Mouse (Mus musculus) megakaryocyte-erythroid progenitor cell, adult 5-6 weeks (primary cell): ENCODE results near the gene Ppp1r14a. TPM values are rescaled to one million over a fixed set of nuclear protein-coding genes. Genes with fewer than 3 reads are reported as not detected.

Experiments used
- total RNA-seq, 2 experiments: library from RNA; stranded (forward) in 1 of 2; stranded (reverse) in 1 of 2; fragments of 200-1000, 215-1000 nt in 1 of 2; fragments of >200 nt in 1 of 2; fragmentation: Nextera tagmentation in 1 of 2; gene quantifications; 2 replicates each; pipeline ENCODE4 v1.2.3; 2014 to 2017

Gene Ppp1r14a
- total RNA-seq, 2 experiments from 2014 or later = not detected

Other genes with a start within 250 kb of the Ppp1r14a start
- gene Ryr1, start 164.1 kb upstream of the Ppp1r14a start, total RNA-seq (2014; fragmentation: Nextera tagmentation) = 0.07 and 0.84 TPM in 2 replicates
- gene Ryr1, start 164.1 kb upstream of the Ppp1r14a start, total RNA-seq (2017) = 0.34 TPM in 1 of 2 replicates, not detected in the other
- gene Rasgrp4, start 154.5 kb upstream of the Ppp1r14a start, total RNA-seq (2014; fragmentation: Nextera tagmentation) = not detected in 2 replicates
- gene Rasgrp4, start 154.5 kb upstream of the Ppp1r14a start, total RNA-seq (2017) = 0.66 TPM in 1 of 2 replicates, not detected in the other
- 15.4 and 21.1 TPM in 2 replicates for gene Fam98c, start 133.1 kb upstream of the Ppp1r14a start, total RNA-seq (2014; fragmentation: Nextera tagmentation)
- gene Fam98c, start 133.1 kb upstream of the Ppp1r14a start, total RNA-seq (2017) = 4.8 and 20.4 TPM in 2 replicates
- not detected in 2 replicates for gene Ggn, start 119.1 kb upstream of the Ppp1r14a start, total RNA-seq (2014; fragmentation: Nextera tagmentation)
- gene Ggn, start 119.1 kb upstream of the Ppp1r14a start, total RNA-seq (2017) = 0.30 TPM in 1 of 2 replicates, not detected in the other
- gene Spred3, start 118.9 kb upstream of the Ppp1r14a start, total RNA-seq (2014; fragmentation: Nextera tagmentation) = 0.42 and 2.2 TPM in 2 replicates
- 0.99 and 1.8 TPM in 2 replicates for gene Spred3, start 118.9 kb upstream of the Ppp1r14a start, total RNA-seq (2017)
- gene Psmd8, start 108.6 kb upstream of the Ppp1r14a start, total RNA-seq (2014; fragmentation: Nextera tagmentation) = 159 and 187 TPM in 2 replicates
- 154 and 158 TPM in 2 replicates for gene Psmd8, start 108.6 kb upstream of the Ppp1r14a start, total RNA-seq (2017)
- gene Catsperg1, start 75.3 kb upstream of the Ppp1r14a start, total RNA-seq (2014; fragmentation: Nextera tagmentation) = 0.66 and 0.99 TPM in 2 replicates
- 0.27 TPM in 1 of 2 replicates, not detected in the other for gene Catsperg1, start 75.3 kb upstream of the Ppp1r14a start, total RNA-seq (2017)
- gene Kcnk6, start 56.8 kb upstream of the Ppp1r14a start, total RNA-seq (2014; fragmentation: Nextera tagmentation) = 0.45 TPM in 1 of 2 replicates, not detected in the other
- 0.04 TPM in 1 of 2 replicates, not detected in the other for gene Kcnk6, start 56.8 kb upstream of the Ppp1r14a start, total RNA-seq (2017)
- gene Yif1b, start 51.0 kb upstream of the Ppp1r14a start, total RNA-seq (2014; fragmentation: Nextera tagmentation) = 32.2 and 50.7 TPM in 2 replicates
- 11.4 and 23.5 TPM in 2 replicates for gene Yif1b, start 51.0 kb upstream of the Ppp1r14a start, total RNA-seq (2017)
- gene 2200002D01Rik, start 40.8 kb upstream of the Ppp1r14a start, total RNA-seq (2014; fragmentation: Nextera tagmentation) = 0.74 and 0.98 TPM in 2 replicates
- 5.6 TPM in 1 of 2 replicates, not detected in the other for gene 2200002D01Rik, start 40.8 kb upstream of the Ppp1r14a start, total RNA-seq (2017)
- 34.9 and 39.2 TPM in 2 replicates for gene Spint2, start 7.4 kb upstream of the Ppp1r14a start, total RNA-seq (2014; fragmentation: Nextera tagmentation)
- 28.1 and 35.4 TPM in 2 replicates for gene Spint2, start 7.4 kb upstream of the Ppp1r14a start, total RNA-seq (2017)
- gene Dpf1, start 14.6 kb downstream of the Ppp1r14a start, total RNA-seq (2014; fragmentation: Nextera tagmentation) = 2.5 and 2.9 TPM in 2 replicates
- gene Dpf1, start 14.6 kb downstream of the Ppp1r14a start, total RNA-seq (2017) = 0.19 and 14.6 TPM in 2 replicates
- 48.5 and 56.1 TPM in 2 replicates for gene Sipa1l3, start 229.3 kb downstream of the Ppp1r14a start, total RNA-seq (2014; fragmentation: Nextera tagmentation)
- gene Sipa1l3, start 229.3 kb downstream of the Ppp1r14a start, total RNA-seq (2017) = 6.2 and 7.0 TPM in 2 replicates